ENCODE assay signal across 8 mouse cellular contexts in genomic region chr10:75373655-75374351, GRCm38 (mm10). TPM values are rescaled to one million over a fixed set of nuclear protein-coding genes. Genes with fewer than 3 reads are reported as not detected.
DNase-seq lines count a peak whose midpoint lies in the region; ATAC-seq lines count a peak whose summit lies in the region.
"Not testable (repeated sequence)": the region's sequence is repeated elsewhere in the genome, so short reads cannot be mapped to it uniquely, and the experiment has no call there.

No protein-coding gene starts in this region.

- H3K4me1 ChIP-seq in forebrain, embryonic 15.5 days; hindbrain, embryonic 12.5 days; lung, embryonic 15.5 days: not testable (repeated sequence)

- DNase-seq in 3134 (ENCODE audit: extremely low read depth, insufficient read length, low spot score) = peak; percentile 52
- peak; percentile 10 to 39 for DNase-seq in cerebellum, adult 18-20 months
- DNase-seq in heart, adult 8-10 months (ENCODE audit: low spot score) = peak; percentile 79
- DNase-seq in kidney, postnatal 10 days = peak; percentile 41
- DNase-seq in ovary, postnatal 36 days (ENCODE audit: low spot score) = peak; percentile 22

- not testable (repeated sequence) for H3K27me3 ChIP-seq in forebrain, embryonic 15.5 days; hindbrain, embryonic 12.5 days; lung, embryonic 15.5 days

- 63% methylated on average over 16 of the region's 19 CpGs for WGBS in forebrain, embryonic 15.5 days
- 84% methylated on average over 15 of the region's 19 CpGs for WGBS in hindbrain, embryonic 12.5 days
- WGBS in lung, embryonic 15.5 days = 36% methylated on average over 15 of the region's 19 CpGs

- H3K9ac ChIP-seq in forebrain, embryonic 15.5 days (replicated peaks); hindbrain, embryonic 12.5 days; lung, embryonic 15.5 days: not testable (repeated sequence)

- not testable (repeated sequence) for H3K4me3 ChIP-seq in forebrain, embryonic 15.5 days; hindbrain, embryonic 12.5 days; lung, embryonic 15.5 days

- H3K36me3 ChIP-seq in forebrain, embryonic 15.5 days; hindbrain, embryonic 12.5 days; lung, embryonic 15.5 days: not testable (repeated sequence)

- not testable (repeated sequence) for H3K4me2 ChIP-seq in forebrain, embryonic 15.5 days (replicated peaks); hindbrain, embryonic 12.5 days (replicated peaks); lung, embryonic 15.5 days

- H3K27ac ChIP-seq in forebrain, embryonic 15.5 days (replicated peaks); hindbrain, embryonic 12.5 days: not testable (repeated sequence)
- H3K27ac ChIP-seq in lung, embryonic 15.5 days = peak overlapping the region; percentile 29; the same call in 1 of the 2 replicates

- not testable (repeated sequence) for H3K9me3 ChIP-seq in forebrain, embryonic 15.5 days; hindbrain, embryonic 12.5 days (replicated peaks); lung, embryonic 15.5 days

- ATAC-seq in forebrain, embryonic 15.5 days (replicated peaks) = peak; percentile 85
- peak; percentile 58; the same call in 1 of the 2 replicates for ATAC-seq in hindbrain, embryonic 12.5 days (ENCODE audit: low FRiP score)
- peak; percentile 91 for ATAC-seq in lung, embryonic 15.5 days (ENCODE audit: borderline replicate concordance, extremely low read depth, low FRiP score, low TSS enrichment)

RNA-seq across cellular contexts. Expression of gene Upb1, which starts 27.1 kb away (rescaled TPM):
- 0.13 and 0.19 TPM in 2 replicates for polyA plus RNA-seq in forebrain, embryonic 15.5 days (2015; fragmentation: Nextera tagmentation; extraction: Ambion mirVana)
- total RNA-seq in heart, adult 8-10 months (2022) = 1 to 10 TPM in 1 of 4 experiments, under 1 TPM in 3; 0.53 to 1.0 (median 0.63) TPM
- polyA plus RNA-seq in hindbrain, embryonic 12.5 days (2016; fragmentation: Nextera tagmentation; extraction: Ambion mirVana) = 0.16 TPM in 1 of 2 replicates, not detected in the other
- polyA plus RNA-seq in lung, embryonic 15.5 days (2015; fragmentation: Nextera tagmentation; extraction: Ambion mirVana) = 0.73 and 1.3 TPM in 2 replicates

RNA-seq across cellular contexts. Expression of gene Adora2a, which starts 57.1 kb away (rescaled TPM):
- polyA plus RNA-seq in forebrain, embryonic 15.5 days (2015; fragmentation: Nextera tagmentation; extraction: Ambion mirVana) = 6.4 and 8.2 TPM in 2 replicates
- 1 to 10 TPM; 5.8 to 9.3 (median 7.0) TPM for total RNA-seq in heart, adult 8-10 months (2022)
- 2.5 and 3.0 TPM in 2 replicates for polyA plus RNA-seq in hindbrain, embryonic 12.5 days (2016; fragmentation: Nextera tagmentation; extraction: Ambion mirVana)
- 7.1 and 7.5 TPM in 2 replicates for polyA plus RNA-seq in lung, embryonic 15.5 days (2015; fragmentation: Nextera tagmentation; extraction: Ambion mirVana)

Comparison
In these comparisons a context has a peak if more than half of its experiments do, and no peak if none do; other contexts are left out.
1. DNase-seq: peak in every context shown above with its lines; median percentile 79 in heart, adult 8-10 months; 52 in 3134; 41 in kidney, postnatal 10 days; 24 in cerebellum, adult 18-20 months; 22 in ovary, postnatal 36 days.